Mouse (Mus musculus) MEL-GATA-1-ER (cell line): Measurements from ENCODE around the gene Adamts7.

Source experiments
- DNase-seq: peaks from one replicate; pipeline ENCODE4 v3.0.0-alpha.2; 2012; ENCODE audit warnings: low read depth; ENCODE audit errors: extremely low read depth

Adamts7 gene

GRCm38 (mm10) chr9:90162926-90163748, at the start of gene Adamts7:
TSS of gene Adamts7 (plus strand) at chr9:90163069.
- DNase-seq, result no peak

GRCm38 (mm10) chr9:90113151-90113550, 49.7 kb upstream of the Adamts7 start:
- DNase-seq, result no peak

- no peak for DNase-seq
Measured at GRCm38 (mm10) chr9:90113651-90114566, 49.0 kb upstream of the Adamts7 start.

- DNase-seq, result peak; percentile 86
Measured at GRCm38 (mm10) chr9:90114567-90115307, 48.1 kb upstream of the Adamts7 start, which contains the start of gene Morf4l1. TSS of gene Morf4l1 (minus strand) at chr9:90114774.

- no peak for DNase-seq
Measured at GRCm38 (mm10) chr9:90115308-90115700, 47.6 kb upstream of the Adamts7 start.

GRCm38 (mm10) chr9:90117234-90117633, 45.6 kb upstream of the Adamts7 start:
- DNase-seq, result no peak

GRCm38 (mm10) chr9:90122246-90122740, 40.6 kb upstream of the Adamts7 start:
- no peak for DNase-seq

GRCm38 (mm10) chr9:90124156-90124872, 38.6 kb upstream of the Adamts7 start:
- DNase-seq, result no peak

- DNase-seq, result no peak
Measured at GRCm38 (mm10) chr9:90124873-90125245, 38.0 kb upstream of the Adamts7 start.

GRCm38 (mm10) chr9:90125416-90126099, 37.3 kb upstream of the Adamts7 start:
- DNase-seq, result peak; percentile 58

GRCm38 (mm10) chr9:90126260-90127010, 36.4 kb upstream of the Adamts7 start:
- peak; percentile 94 for DNase-seq

- no peak for DNase-seq
Measured at GRCm38 (mm10) chr9:90127146-90127545, 35.7 kb upstream of the Adamts7 start.

- no peak for DNase-seq
Measured at GRCm38 (mm10) chr9:90128636-90129201, 34.1 kb upstream of the Adamts7 start.

- no peak for DNase-seq
Measured at GRCm38 (mm10) chr9:90133562-90134355, 29.1 kb upstream of the Adamts7 start.

GRCm38 (mm10) chr9:90135466-90135865, 27.4 kb upstream of the Adamts7 start:
- DNase-seq, result no peak

GRCm38 (mm10) chr9:90135963-90136677, 26.7 kb upstream of the Adamts7 start:
- DNase-seq, result no peak

- no peak for DNase-seq
Measured at GRCm38 (mm10) chr9:90136678-90136965, 26.2 kb upstream of the Adamts7 start.

GRCm38 (mm10) chr9:90145788-90146187, 17.1 kb upstream of the Adamts7 start:
- no peak for DNase-seq
